Mouse (Mus musculus) E14TG2a.4 (cell line): ENCODE measurements at regions not wholly inside any gene's neighbourhood (a gene's known extent, or its start where the extent isn't known, plus 50 kb on each side); places are given as distances from the start of the nearest gene placed in this dataset.

Experiments
- CTCF ChIP-seq: conservative IDR thresholded peaks from 2 replicates; pipeline ENCODE4 v1.5.1; 2014; ENCODE audit warnings: low read length
- NANOG ChIP-seq: IDR thresholded peaks from 2 replicates; pipeline ENCODE4 v1.6.1; 2014; ENCODE audit warnings: borderline replicate concordance, low read length, mixed read lengths

DNA sequence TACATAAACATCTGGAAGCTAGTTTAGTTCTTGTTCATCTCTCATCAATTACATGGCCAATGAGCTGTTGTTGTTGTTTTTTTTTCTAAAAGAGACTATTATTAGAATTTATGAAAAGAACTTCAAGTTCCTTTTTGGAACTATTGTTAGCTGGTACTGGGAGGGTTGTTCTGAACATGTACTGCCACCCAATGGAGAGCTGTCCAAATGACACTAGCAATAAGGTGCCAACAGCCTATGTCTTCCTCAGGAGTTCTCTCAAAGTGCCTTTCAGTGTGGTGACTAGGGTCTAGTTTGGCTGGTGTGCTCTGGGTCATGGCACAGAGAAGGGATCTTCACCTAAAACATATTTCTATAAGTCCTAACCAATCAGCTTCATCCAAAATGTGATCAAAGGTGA, 60.6 kb upstream of the Mocs2 start:
- no peak for TF ChIP-seq NANOG
- no peak for TF ChIP-seq CTCF
